Mouse (Mus musculus) spleen, postnatal 4 days (tissue): ENCODE measurements around the gene Evpl.

Experiments
- DNase-seq, 2 experiments: peaks; one replicate each; pipeline ENCODE4 v3.0.0; 2022; ENCODE audit warnings: low spot score in 2 of 2

Evpl gene

DNA sequence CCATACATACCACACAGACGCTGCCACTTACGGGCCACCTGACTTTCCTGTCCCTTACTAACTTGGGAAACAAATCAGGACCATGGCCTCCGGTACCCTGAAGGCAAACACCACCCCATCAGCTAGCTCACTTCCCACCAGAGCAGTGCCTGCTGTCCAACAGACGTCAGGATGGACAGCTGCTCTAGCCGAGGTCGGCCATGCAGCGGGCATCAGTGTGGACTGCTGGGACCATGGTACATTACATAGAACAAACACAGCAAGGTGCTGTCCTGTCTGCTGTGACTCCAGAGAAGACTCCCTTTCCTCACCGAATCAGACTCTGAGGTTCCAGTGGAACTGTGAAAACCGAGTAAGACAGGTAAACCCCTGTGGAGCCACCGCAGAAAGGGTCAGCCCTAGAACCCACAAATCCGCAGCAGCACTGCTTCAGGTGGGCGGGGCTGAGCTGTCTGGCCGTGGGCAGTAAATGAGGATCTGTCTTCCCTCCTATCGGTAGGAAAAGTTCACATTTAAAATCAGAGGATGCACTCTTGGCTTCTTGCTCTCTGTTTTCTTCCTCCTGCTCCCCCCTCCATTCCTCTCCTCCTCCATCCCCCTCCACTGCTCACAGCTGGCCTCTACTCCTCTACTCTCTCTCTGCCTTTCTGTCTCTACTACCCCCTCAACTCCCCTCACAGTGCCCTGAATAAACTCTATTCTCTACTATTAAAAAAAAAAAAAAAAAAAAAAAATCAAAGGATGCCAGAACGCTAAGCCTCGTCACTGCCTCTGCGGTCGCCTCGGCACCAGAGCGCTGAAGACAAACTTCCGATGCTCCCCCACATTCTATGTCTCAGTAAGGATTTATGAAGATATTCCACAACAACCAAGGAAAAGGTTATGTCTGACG, 17.5 kb upstream of the Evpl start:
- DNase-seq: no peak

DNA sequence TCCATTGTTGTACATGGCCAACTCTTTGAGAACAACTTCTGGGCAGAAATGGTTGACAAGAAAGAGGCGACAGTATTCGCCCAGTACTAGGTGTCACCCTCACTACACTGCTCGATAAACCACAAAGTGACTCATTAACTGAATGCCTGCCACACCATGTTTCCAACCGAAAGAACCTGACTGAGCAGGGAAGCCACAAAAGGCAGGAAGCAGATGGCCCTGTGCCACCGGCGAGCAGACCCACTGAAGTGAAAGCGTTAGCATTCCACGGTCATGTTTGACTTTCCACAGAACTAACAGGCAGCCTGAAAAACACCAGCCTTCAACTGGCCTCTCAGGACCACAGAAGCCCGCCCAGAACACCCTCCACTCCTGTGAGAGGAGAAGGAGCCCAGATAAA, 16.8 kb upstream of the Evpl start:
- no peak for DNase-seq

GRCm38 (mm10) chr11:116253076-116253600, 15.3 kb upstream of the Evpl start:
- DNase-seq: no peak

- DNase-seq: no peak
Observed at GRCm38 (mm10) chr11:116250898-116251297, 13.0 kb upstream of the Evpl start.

GRCm38 (mm10) chr11:116247502-116248222, 9.8 kb upstream of the Evpl start:
- no peak for DNase-seq

DNA sequence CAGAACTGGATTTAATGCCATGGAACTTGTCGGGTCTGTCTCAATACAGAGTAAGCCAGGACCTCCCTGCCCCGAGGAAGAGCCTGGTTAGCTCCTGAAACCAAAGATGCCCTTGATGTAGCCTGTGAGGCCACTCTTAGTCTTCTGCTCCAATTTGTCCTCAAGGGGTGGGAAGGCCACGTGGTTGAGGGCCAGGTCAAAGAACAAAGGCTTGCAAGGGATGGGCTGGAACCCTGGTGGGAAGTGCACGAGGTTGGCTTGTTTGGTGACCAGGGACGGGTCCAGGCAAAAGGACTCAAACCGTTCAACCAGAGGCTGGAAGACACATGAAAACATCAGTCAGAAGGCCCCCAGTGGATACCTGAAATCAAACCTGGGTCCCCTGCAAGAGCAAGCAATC, 7.7 kb upstream of the Evpl start:
- DNase-seq: no peak

DNA sequence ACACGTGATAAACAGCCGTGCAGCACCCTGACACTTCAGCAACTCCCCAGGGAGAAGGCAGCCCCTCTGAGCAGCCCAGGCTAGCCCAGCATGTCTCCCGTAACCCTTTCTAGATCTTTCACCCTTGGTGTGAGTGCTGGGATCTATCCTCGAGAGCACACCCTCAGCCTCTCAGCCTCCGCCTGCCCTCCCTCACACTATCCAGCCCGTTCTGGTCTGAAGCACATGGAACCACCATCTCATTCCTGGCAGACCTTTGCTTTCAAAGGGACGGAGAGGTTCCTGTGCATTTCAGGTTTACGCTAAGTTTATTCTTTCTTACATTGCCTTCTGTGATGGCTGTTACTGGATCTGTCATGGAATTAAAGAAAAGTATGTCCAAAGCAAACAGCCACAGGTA, 6.7 kb upstream of the Evpl start:
- DNase-seq: no peak

DNA sequence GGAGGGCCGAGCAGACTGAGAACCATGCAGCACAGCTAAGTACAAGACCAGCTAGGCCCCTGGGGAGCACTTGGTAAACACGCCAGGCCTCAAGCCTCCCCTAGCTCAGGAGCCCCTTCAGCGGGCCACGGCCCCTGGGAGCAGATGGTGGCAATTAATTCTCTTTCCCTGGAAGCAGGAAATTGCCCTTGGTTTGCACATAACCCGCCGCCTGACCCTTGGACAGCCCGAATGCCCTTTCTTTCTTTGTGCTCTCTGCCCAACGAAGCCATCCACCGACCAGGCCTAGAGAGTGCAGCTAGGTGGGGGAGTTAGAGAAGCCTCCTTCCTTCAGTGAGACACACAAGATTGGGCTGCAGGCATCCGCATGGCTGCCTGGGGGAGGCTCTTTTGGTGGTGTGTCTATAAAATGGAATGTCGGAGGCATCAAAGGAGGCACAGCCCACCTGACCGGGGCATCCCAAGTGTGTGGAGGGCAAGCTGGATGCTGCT, 3.9 kb upstream of the Evpl start:
- DNase-seq: no peak

DNA sequence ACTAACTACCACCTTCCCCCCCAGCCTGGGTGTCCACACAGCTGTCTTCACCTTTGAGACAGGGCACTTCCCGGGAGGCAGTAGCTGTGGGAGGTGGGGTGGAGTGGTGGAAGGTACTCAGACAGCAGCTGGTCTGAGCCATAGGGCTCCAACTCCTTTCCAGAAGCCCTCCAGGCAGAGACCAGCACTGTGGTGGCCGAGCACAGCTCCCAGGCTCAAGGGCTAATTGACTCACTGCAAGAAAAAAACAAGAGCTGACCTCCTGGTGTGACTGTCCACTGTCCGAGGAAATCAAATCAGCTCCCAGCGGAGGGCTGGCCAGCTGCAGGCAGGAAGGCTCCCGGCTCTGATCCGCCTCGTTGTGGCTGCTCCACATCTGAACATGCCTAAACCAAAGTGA, 1.9 kb upstream of the Evpl start:
- no peak for DNase-seq

DNA sequence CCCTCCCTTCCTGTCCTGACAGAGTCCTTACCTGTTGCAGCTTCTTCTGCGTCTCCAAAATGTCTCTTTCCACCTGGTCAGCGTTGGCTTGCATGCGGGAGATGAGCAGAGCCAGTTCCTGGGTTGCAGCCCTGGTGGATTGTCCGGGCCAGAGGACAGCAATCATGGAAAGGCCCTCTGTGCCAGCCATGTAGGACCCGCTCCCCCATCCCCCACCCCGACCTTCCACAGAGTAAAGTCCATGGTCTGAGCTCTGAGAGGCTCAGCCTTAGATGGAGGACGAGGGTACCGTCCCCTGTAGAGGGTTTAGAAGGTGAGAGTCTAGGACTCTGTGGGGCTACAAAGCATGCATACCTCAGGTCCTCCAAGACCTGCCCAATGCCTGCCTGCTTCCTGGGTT, 3.0 kb downstream of the Evpl start:
- no peak for DNase-seq

GRCm38 (mm10) chr11:116232427-116232826, 5.5 kb downstream of the Evpl start:
- no peak for DNase-seq

DNA sequence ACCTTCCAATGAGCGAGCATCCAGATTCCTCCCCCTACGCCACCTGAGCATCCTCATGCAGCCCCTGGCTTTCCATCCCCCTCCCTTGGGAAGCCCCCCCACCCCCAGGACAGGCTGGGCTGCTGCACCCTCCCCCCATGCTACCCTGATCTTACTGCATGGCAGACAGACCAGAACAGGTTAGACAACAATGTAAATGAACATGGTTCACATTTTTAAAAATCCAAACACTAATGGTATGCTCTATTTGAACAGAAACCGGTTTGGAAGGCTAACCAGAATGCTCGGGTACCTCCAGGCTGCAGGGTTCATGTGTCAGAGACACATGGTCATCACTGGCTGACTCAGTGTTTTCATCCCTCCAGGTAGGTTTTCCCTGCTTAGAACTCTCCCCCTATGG, 9.2 kb downstream of the Evpl start:
- DNase-seq: no peak

GRCm38 (mm10) chr11:116226414-116226813, 11.5 kb downstream of the Evpl start:
- DNase-seq: peak; percentile 81 to 97

GRCm38 (mm10) chr11:116222740-116223059, 15.2 kb downstream of the Evpl start:
- no peak for DNase-seq

- no peak for DNase-seq
Observed at GRCm38 (mm10) chr11:116221931-116222739, 15.7 kb downstream of the Evpl start.

- DNase-seq: peak; percentile 51 to 80
Observed at GRCm38 (mm10) chr11:116219885-116220284, 18.0 kb downstream of the Evpl start.

DNA sequence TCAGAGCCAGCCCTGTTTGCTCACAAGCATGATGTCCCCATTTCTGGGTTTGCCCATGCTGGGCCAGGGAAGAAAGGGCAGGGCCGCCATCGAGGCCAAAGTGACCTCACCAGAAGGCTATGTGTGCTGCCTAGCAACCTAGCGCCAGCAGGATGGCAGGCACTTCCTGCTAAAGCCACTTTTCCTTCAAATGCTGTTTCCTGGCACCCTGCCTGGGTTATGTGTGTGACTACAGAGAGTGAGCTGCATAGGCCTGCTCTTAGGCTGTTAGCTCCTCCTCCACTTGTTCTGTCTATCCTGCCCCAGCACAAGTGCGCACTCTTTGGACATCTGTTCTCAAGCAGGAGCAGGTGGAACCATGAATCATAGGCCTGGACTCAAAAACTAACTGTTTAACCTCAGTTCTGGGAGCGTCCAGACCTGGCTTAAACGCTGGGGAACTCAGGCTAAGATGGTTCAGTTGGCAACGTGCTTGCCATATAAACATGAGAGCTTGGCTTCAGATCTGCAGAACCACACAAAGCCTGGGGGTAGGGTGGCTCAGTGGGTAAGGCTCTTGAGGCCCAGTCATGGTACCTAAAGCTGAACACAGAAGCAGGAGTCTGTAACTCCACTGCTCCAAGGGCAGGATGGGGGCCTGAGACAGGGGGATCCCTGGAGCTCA, 19.0 kb downstream of the Evpl start:
- DNase-seq: peak; percentile 53 to 68

DNA sequence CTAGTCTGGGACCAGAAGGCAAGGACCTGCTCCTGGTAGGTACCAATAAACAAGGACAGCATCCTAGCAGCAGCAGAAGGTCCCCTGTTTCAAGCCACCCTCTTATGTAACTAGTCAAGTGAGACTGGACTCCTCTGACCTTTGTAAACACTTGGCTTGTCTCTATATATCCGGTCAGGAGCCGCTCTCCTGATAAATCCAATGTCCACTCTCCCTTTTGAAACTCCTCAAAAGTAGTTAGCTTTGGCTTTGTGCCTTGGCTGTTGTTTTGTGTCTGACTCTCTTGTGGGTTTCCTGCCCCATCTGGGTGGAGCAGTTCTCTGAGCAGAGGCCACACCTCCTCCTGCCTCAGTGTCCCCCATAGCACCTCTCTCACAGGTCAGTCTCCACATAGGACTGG, 19.6 kb downstream of the Evpl start:
- no peak for DNase-seq

GRCm38 (mm10) chr11:116216549-116216948, 21.3 kb downstream of the Evpl start:
- DNase-seq: peak in 1 of 2 experiments; percentile 61

- DNase-seq: no peak
Observed at GRCm38 (mm10) chr11:116215991-116216390, 21.9 kb downstream of the Evpl start.

DNA sequence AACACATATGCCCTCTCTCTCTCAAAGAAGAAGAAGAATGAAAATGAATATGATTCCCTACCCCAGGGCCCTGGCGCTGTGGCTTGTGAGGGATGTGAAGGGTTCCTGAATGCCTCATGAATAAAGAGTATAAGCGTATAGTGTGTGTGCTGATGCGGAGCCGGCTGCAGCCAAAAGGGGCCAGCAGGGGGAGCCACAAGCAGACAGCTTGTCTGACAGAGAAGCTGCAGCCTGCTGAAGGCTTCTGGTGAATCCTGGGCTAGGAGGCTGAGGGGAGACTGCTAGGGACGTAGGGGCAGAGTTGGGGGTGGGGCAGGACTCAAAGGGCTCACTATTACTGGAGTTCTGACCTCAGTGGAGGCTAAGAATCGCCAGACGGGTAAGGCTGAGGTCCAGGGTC, 22.7 kb downstream of the Evpl start:
- DNase-seq: peak; percentile 51 to 78
